Comparison of ENCODE assay signal across 8 mouse cellular contexts in genomic region chr17:66125211-66125610, GRCm38 (mm10). TPM values are rescaled to one million over a fixed set of nuclear protein-coding genes. Genes with fewer than 3 reads are reported as not detected.
DNase-seq lines count a peak whose midpoint lies in the region; ATAC-seq and TF ChIP-seq lines count a peak whose summit lies in the region.

No protein-coding gene starts in this region.

- TF ChIP-seq EP300 in stomach, postnatal 0 days (optimal IDR thresholded peaks at IDR 0.05) = no peak

- WGBS in heart, embryonic 12.5 days = 62% methylated on average over 5 of the region's 5 CpGs
- 72% methylated on average over 5 of the region's 5 CpGs for WGBS in midbrain, embryonic 12.5 days
- WGBS in midbrain, embryonic 16.5 days = 69% methylated on average over 5 of the region's 5 CpGs
- WGBS in forebrain, embryonic 15.5 days = 71% methylated on average over 5 of the region's 5 CpGs
- WGBS in stomach, postnatal 0 days = 75% methylated on average over 5 of the region's 5 CpGs

- peak; percentile 58 for TF ChIP-seq CTCF in stomach, postnatal 0 days (IDR thresholded peaks at IDR 0.05; ENCODE audit: low read depth)

- no peaks in the 10 kb centered on the region for H3K9me3 ChIP-seq in heart, embryonic 12.5 days (replicated peaks)
- H3K9me3 ChIP-seq in midbrain, embryonic 12.5 days = no peaks in the 10 kb centered on the region
- no peaks in the 10 kb centered on the region for H3K9me3 ChIP-seq in midbrain, embryonic 16.5 days (replicated peaks; ENCODE audit: control insufficient read depth, low read length, poor library complexity, severe bottlenecking)
- H3K9me3 ChIP-seq in forebrain, embryonic 15.5 days = no peaks in the 10 kb centered on the region
- no peaks in the 10 kb centered on the region for H3K9me3 ChIP-seq in stomach, postnatal 0 days (ENCODE audit: control insufficient read depth, low read length)

- no peak overlapping the region for H3K4me3 ChIP-seq in heart, embryonic 12.5 days
- H3K4me3 ChIP-seq in midbrain, embryonic 12.5 days = no peak overlapping the region
- H3K4me3 ChIP-seq in midbrain, embryonic 16.5 days (ENCODE audit: low read depth, low read length) = no peak overlapping the region
- no peak overlapping the region for H3K4me3 ChIP-seq in forebrain, embryonic 15.5 days
- no peak overlapping the region for H3K4me3 ChIP-seq in stomach, postnatal 0 days (ENCODE audit: low read depth, low read length)

- ATAC-seq in heart, embryonic 12.5 days (ENCODE audit: insufficient number of reproducible peaks, low FRiP score) = no peak
- no peak for ATAC-seq in midbrain, embryonic 12.5 days (ENCODE audit: low FRiP score, low read depth)
- no peak for ATAC-seq in midbrain, embryonic 16.5 days
- no peak for ATAC-seq in forebrain, embryonic 15.5 days (replicated peaks)
- no peak for ATAC-seq in stomach, postnatal 0 days (ENCODE audit: low FRiP score, low TSS enrichment)

- peaks cover 36% of the 10 kb centered on the region for H3K36me3 ChIP-seq in heart, embryonic 12.5 days
- peaks cover 36% of the 10 kb centered on the region for H3K36me3 ChIP-seq in midbrain, embryonic 12.5 days
- no peaks in the 10 kb centered on the region for H3K36me3 ChIP-seq in midbrain, embryonic 16.5 days (ENCODE audit: control insufficient read depth, insufficient read depth, low read length)
- H3K36me3 ChIP-seq in forebrain, embryonic 15.5 days = no peaks in the 10 kb centered on the region
- H3K36me3 ChIP-seq in stomach, postnatal 0 days (ENCODE audit: control insufficient read depth, insufficient read depth, low read length) = peaks cover 3% of the 10 kb centered on the region; the same call in 1 of the 2 replicates

- H3K27ac ChIP-seq in heart, embryonic 12.5 days (ENCODE audit: poor library complexity, severe bottlenecking) = no peak overlapping the region
- no peak overlapping the region for H3K27ac ChIP-seq in midbrain, embryonic 12.5 days (replicated peaks)
- H3K27ac ChIP-seq in midbrain, embryonic 16.5 days (ENCODE audit: low read length) = no peak overlapping the region
- H3K27ac ChIP-seq in forebrain, embryonic 15.5 days (replicated peaks) = no peak overlapping the region
- no peak overlapping the region for H3K27ac ChIP-seq in stomach, postnatal 0 days (replicated peaks)

- peaks cover 13% of the 10 kb centered on the region for H3K4me1 ChIP-seq in heart, embryonic 12.5 days (replicated peaks)
- H3K4me1 ChIP-seq in midbrain, embryonic 12.5 days = peaks cover 17% of the 10 kb centered on the region
- H3K4me1 ChIP-seq in midbrain, embryonic 16.5 days (ENCODE audit: control insufficient read depth, insufficient read depth, low read length) = peaks cover 9% of the 10 kb centered on the region; the same call in 1 of the 2 replicates
- peaks cover 14% of the 10 kb centered on the region for H3K4me1 ChIP-seq in forebrain, embryonic 15.5 days
- H3K4me1 ChIP-seq in stomach, postnatal 0 days (replicated peaks; ENCODE audit: control insufficient read depth, insufficient read depth) = 0 out of 2 replicates have a peak, but pooled peaks cover 3% of the 10 kb centered on the region

- DNase-seq in heart, adult 18-20 months = no peak
- DNase-seq in stomach, postnatal 0 days (ENCODE audit: low spot score) = no peak
- DNase-seq in cerebellum, adult 11-12 months = no peak
- DNase-seq in testis, postnatal 14 days (ENCODE audit: low spot score) = no peak

- H3K27me3 ChIP-seq in heart, embryonic 12.5 days (replicated peaks) = no peaks in the 10 kb centered on the region
- H3K27me3 ChIP-seq in midbrain, embryonic 12.5 days = no peaks in the 10 kb centered on the region
- H3K27me3 ChIP-seq in midbrain, embryonic 16.5 days (ENCODE audit: control insufficient read depth, insufficient read depth, low read depth, low read length) = no peaks in the 10 kb centered on the region
- H3K27me3 ChIP-seq in forebrain, embryonic 15.5 days = no peaks in the 10 kb centered on the region
- H3K27me3 ChIP-seq in stomach, postnatal 0 days (ENCODE audit: control insufficient read depth, insufficient read depth, low read length) = no peaks in the 10 kb centered on the region

- no peak overlapping the region for H3K4me2 ChIP-seq in heart, embryonic 12.5 days
- 0 out of 2 replicates have a peak overlapping the region, but pooled peaks have one; percentile 66 for H3K4me2 ChIP-seq in midbrain, embryonic 12.5 days (replicated peaks)
- H3K4me2 ChIP-seq in midbrain, embryonic 16.5 days (ENCODE audit: low read length) = no peak overlapping the region
- H3K4me2 ChIP-seq in forebrain, embryonic 15.5 days (replicated peaks) = no peak overlapping the region
- no peak overlapping the region for H3K4me2 ChIP-seq in stomach, postnatal 0 days (replicated peaks; ENCODE audit: low read depth)

- H3K9ac ChIP-seq in heart, embryonic 12.5 days = peak overlapping the region; percentile 41; the same call in 1 of the 2 replicates
- no peak overlapping the region for H3K9ac ChIP-seq in midbrain, embryonic 12.5 days (replicated peaks)
- H3K9ac ChIP-seq in midbrain, embryonic 16.5 days (ENCODE audit: low read depth, low read length) = no peak overlapping the region
- H3K9ac ChIP-seq in forebrain, embryonic 15.5 days (replicated peaks) = 0 out of 2 replicates have a peak overlapping the region, but pooled peaks have one; percentile 4
- H3K9ac ChIP-seq in stomach, postnatal 0 days (ENCODE audit: low read length) = no peak overlapping the region

RNA-seq across cellular contexts. Expression of gene Ddx11, which starts 1.9 kb away (rescaled TPM):
- 18.0 and 20.5 TPM in 2 replicates for polyA plus RNA-seq in heart, embryonic 12.5 days (2016; fragmentation: Nextera tagmentation; extraction: Ambion mirVana)
- 1 to 10 TPM; 1.2 to 1.5 TPM for total RNA-seq in heart, adult 18-20 months (2021)
- polyA plus RNA-seq in midbrain, embryonic 12.5 days (2016; fragmentation: Nextera tagmentation; extraction: Ambion mirVana) = 20.0 and 21.3 TPM in 2 replicates
- polyA plus RNA-seq in midbrain, embryonic 16.5 days (2015; fragmentation: Nextera tagmentation; extraction: Ambion mirVana) = 4.0 and 4.5 TPM in 2 replicates
- 9.2 and 11.7 TPM in 2 replicates for polyA plus RNA-seq in forebrain, embryonic 15.5 days (2015; fragmentation: Nextera tagmentation; extraction: Ambion mirVana)
- polyA plus RNA-seq in stomach, postnatal 0 days (2015; fragmentation: Nextera tagmentation; extraction: Ambion mirVana) = 2.9 TPM in 2 replicates

RNA-seq across cellular contexts. Expression of gene Washc1, which starts 13.9 kb away (rescaled TPM):
- 27.6 and 30.2 TPM in 2 replicates for polyA plus RNA-seq in heart, embryonic 12.5 days (2016; fragmentation: Nextera tagmentation; extraction: Ambion mirVana)
- 10 to 100 TPM; 22.5 to 25.0 TPM for total RNA-seq in heart, adult 18-20 months (2021)
- polyA plus RNA-seq in midbrain, embryonic 12.5 days (2016; fragmentation: Nextera tagmentation; extraction: Ambion mirVana) = 34.6 and 38.8 TPM in 2 replicates
- 45.5 and 50.2 TPM in 2 replicates for polyA plus RNA-seq in midbrain, embryonic 16.5 days (2015; fragmentation: Nextera tagmentation; extraction: Ambion mirVana)
- 43.6 and 48.5 TPM in 2 replicates for polyA plus RNA-seq in forebrain, embryonic 15.5 days (2015; fragmentation: Nextera tagmentation; extraction: Ambion mirVana)
- 27.2 and 27.6 TPM in 2 replicates for polyA plus RNA-seq in stomach, postnatal 0 days (2015; fragmentation: Nextera tagmentation; extraction: Ambion mirVana)

RNA-seq across cellular contexts. Expression of gene Ndufv2, which starts 23.9 kb away (rescaled TPM):
- 482 and 485 TPM in 2 replicates for polyA plus RNA-seq in heart, embryonic 12.5 days (2016; fragmentation: Nextera tagmentation; extraction: Ambion mirVana)
- total RNA-seq in heart, adult 18-20 months (2021) = 1,000 to 10,000 TPM; 1,218 to 1,257 TPM
- polyA plus RNA-seq in midbrain, embryonic 12.5 days (2016; fragmentation: Nextera tagmentation; extraction: Ambion mirVana) = 290 and 294 TPM in 2 replicates
- 345 and 357 TPM in 2 replicates for polyA plus RNA-seq in midbrain, embryonic 16.5 days (2015; fragmentation: Nextera tagmentation; extraction: Ambion mirVana)
- polyA plus RNA-seq in forebrain, embryonic 15.5 days (2015; fragmentation: Nextera tagmentation; extraction: Ambion mirVana) = 322 and 326 TPM in 2 replicates
- 348 and 356 TPM in 2 replicates for polyA plus RNA-seq in stomach, postnatal 0 days (2015; fragmentation: Nextera tagmentation; extraction: Ambion mirVana)

RNA-seq across cellular contexts. Expression of gene Ankrd12, which starts 48.3 kb away (rescaled TPM):
- 18.7 and 19.6 TPM in 2 replicates for polyA plus RNA-seq in heart, embryonic 12.5 days (2016; fragmentation: Nextera tagmentation; extraction: Ambion mirVana)
- total RNA-seq in heart, adult 18-20 months (2021) = 10 to 100 TPM; 18.3 to 19.8 TPM
- polyA plus RNA-seq in midbrain, embryonic 12.5 days (2016; fragmentation: Nextera tagmentation; extraction: Ambion mirVana) = 52.4 and 67.3 TPM in 2 replicates
- 192 and 198 TPM in 2 replicates for polyA plus RNA-seq in midbrain, embryonic 16.5 days (2015; fragmentation: Nextera tagmentation; extraction: Ambion mirVana)
- 125 and 135 TPM in 2 replicates for polyA plus RNA-seq in forebrain, embryonic 15.5 days (2015; fragmentation: Nextera tagmentation; extraction: Ambion mirVana)
- polyA plus RNA-seq in stomach, postnatal 0 days (2015; fragmentation: Nextera tagmentation; extraction: Ambion mirVana) = 23.4 and 25.5 TPM in 2 replicates

Comparison
In these comparisons a context has a peak if more than half of its experiments do, and no peak if none do; other contexts are left out.
1. H3K9ac ChIP-seq: peak in heart, embryonic 12.5 days (single experiment) and forebrain, embryonic 15.5 days (single experiment); none in midbrain, embryonic 12.5 days (single experiment), midbrain, embryonic 16.5 days (single experiment) and stomach, postnatal 0 days (single experiment).